Mouse (Mus musculus) heart, postnatal 36 days (tissue): Measurements from ENCODE around the gene Cetn3. TPM values are rescaled to one million over a fixed set of nuclear protein-coding genes. Genes with fewer than 3 reads are reported as not detected.

Experiments
- DNase-seq, 2 experiments: peaks; one replicate each; pipeline ENCODE4 v3.0.0; 2021 to 2022
- intact Hi-C: fragments of 180-260 bp; cut with DNase I; formaldehyde crosslinking; loops from one replicate; pipeline ENCODE4 v1.15.1; 2025
- total RNA-seq, 2 experiments: library from RNA; stranded (reverse); gene quantifications; 2 replicates each; pipeline ENCODE4 v1.2.3; 2021

Gene Cetn3
- total RNA-seq, 2 experiments from 2014 or later, result 54.4 to 69.7 TPM

GRCm38 (mm10) chr13:81801121-81801520 is 18.2 kb downstream of the Cetn3 start:
- no peak for DNase-seq
- intact Hi-C loops, result no loop called here

- intact Hi-C loops, result no loop called here
These were observed 20.8 kb downstream of the Cetn3 start for GRCm38 (mm10) chr13:81803713-81804112.

DNA sequence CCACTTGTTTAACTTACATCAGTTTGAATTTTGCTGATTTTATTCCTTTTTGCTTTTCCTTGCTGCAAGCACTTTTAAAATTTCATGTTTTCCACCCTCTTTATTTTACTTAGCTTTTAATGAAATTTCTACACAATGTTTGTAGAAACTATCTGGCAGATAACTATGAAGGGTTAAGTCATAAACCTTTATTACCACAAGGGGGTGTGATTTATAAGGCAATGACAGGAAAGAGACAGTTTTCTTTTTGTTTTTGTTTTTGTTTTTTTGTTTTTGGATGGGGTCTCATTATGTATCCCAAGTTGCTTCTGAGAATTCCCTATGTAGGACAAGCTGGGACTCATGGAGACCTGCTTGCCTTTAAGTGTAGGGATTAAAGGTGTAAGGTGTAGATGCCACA is 39.9 kb downstream of the Cetn3 start:
- intact Hi-C loops, result no loop called here
- no peak for DNase-seq

More at GRCm38 (mm10) chr13:81803713-81804112, 20.8 kb downstream of the Cetn3 start:
- no peak for DNase-seq

- no peak for DNase-seq
- intact Hi-C loops, result no loop called here
These were observed 41.9 kb downstream of the Cetn3 start for GRCm38 (mm10) chr13:81824576-81825330.

DNA sequence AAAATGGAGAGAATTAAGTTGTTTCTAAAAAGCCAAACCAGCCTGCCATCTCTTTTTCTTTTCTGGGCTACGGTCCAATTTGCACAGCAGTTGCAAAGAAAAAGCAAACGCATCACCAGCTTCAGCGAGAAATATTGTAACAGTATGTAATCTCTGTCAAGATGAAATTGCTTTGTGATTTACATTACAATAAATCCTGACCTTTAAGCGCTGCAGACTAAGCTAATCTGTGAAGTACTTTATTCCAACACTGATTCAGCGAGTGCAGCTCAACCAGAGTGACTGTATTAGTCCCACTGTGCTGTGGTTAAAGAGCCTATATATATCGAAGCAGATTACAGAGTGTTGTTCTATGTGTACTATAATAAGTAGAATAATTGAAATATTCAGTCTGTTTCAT is 45.6 kb downstream of the Cetn3 start:
- DNase-seq, result no peak
- intact Hi-C loops, result no loop called here

GRCm38 (mm10) chr13:81831838-81832237 is 49.0 kb downstream of the Cetn3 start:
- intact Hi-C loops, result no loop called here
- DNase-seq, result no peak

GRCm38 (mm10) chr13:81836386-81837177 is 53.7 kb downstream of the Cetn3 start:
- no peak for DNase-seq
- intact Hi-C loops, result no loop called here

DNA sequence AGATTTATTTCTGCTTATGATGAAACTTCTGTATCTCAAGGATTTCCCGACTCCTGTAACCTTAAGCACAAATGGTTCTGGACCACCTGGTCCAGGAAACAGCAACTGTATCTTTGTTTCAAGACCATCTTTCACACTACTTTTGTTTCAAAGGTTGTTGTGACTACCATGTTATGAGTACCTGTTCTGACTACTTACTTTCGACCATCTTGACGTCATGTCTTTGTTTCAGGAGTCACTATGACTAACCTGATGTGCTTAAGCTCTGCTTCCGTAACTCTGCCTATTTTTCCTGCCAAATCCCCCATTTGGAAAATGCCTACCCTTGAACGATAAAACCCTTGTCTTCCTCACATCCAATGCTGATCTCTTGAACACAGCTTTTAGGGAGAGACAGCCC is 55.1 kb downstream of the Cetn3 start:
- no peak for DNase-seq
- intact Hi-C loops, result no loop called here

- DNase-seq, result no peak
- intact Hi-C loops, result no loop called here
These were observed 56.1 kb downstream of the Cetn3 start for GRCm38 (mm10) chr13:81838948-81839347.

GRCm38 (mm10) chr13:81840246-81840645 is 57.4 kb downstream of the Cetn3 start:
- intact Hi-C loops, result no loop called here
- no peak for DNase-seq

DNA sequence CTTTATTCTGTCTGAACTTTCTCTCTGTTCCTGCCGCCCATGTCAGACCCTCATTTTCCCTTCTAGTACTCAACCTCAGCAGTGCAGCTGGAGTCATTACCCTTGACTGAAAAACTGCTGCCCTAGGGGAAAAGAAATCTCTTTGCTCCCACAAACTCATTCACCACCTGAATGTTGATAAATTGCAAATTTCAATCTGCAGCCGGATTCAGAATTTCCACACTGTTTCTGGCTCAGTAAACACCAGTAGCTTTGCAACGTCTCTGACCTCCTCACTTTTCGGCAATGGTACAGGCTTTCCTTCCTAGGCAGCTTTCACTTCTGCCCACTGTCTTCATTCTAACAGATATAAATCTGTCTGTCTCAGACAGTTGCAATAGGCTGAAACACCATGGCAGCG is 57.8 kb downstream of the Cetn3 start:
- DNase-seq, result no peak
- intact Hi-C loops, result no loop called here

- DNase-seq, result no peak
- intact Hi-C loops, result no loop called here
These were observed 59.4 kb downstream of the Cetn3 start for GRCm38 (mm10) chr13:81842278-81842677.

Other genes with a start within 250 kb of the Cetn3 start
- gene Adgrv1, start 149.9 kb upstream of the Cetn3 start, total RNA-seq, result under 1 TPM in 1 of 2 experiments, not detected in 1; 0.42 TPM
- 10 to 100 TPM; 11.4 to 17.3 TPM for gene Lysmd3, start 125.4 kb upstream of the Cetn3 start, total RNA-seq
- 1 to 10 TPM; 2.7 to 3.7 TPM for gene Polr3g, start 72.1 kb upstream of the Cetn3 start, total RNA-seq
- gene Mblac2, start 71.7 kb upstream of the Cetn3 start, total RNA-seq, result 1 to 10 TPM; 2.8 to 4.9 TPM